Mouse (Mus musculus): ENCODE measurements at regions not wholly inside any gene's neighbourhood (a gene's known extent, or its start where the extent isn't known, plus 50 kb on each side); places are given as distances from the start of the nearest gene placed in this dataset.

DNA sequence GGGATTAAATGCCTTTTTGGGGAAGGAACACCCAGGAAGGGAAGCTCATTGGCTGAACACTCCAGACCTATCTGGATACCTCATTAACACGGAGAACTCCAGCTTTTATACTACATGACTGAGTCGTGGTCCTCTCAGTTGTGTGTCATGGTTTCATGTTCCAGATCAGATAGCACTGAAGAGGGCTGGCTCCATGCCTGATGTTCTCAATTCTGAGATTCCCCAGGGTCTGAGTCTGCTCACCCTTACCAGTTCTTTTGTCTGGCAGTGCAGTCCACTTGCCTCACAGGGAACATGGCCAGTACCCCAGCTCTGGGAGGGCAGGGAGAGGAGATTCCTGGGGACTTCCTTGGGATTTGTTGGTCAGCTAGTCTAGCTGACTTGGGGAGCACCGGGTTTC, 372.0 kb downstream of the Cd83 start:
- Histone ChIP-seq H3K9me3 (ENCODE audit: control insufficient read depth, low read length) (no peaks in the 10 kb centered on the region), H3K36me3 (replicated peaks; ENCODE audit: control insufficient read depth, insufficient read depth) (no peaks in the 10 kb centered on the region), H3K4me3 (replicated peaks; ENCODE audit: low read length) (no peak overlapping the region), H3K4me1 (replicated peaks; ENCODE audit: control insufficient read depth, insufficient read depth, low read length) (no peaks in the 10 kb centered on the region), H3K27ac (no peak overlapping the region), H3K27me3 (ENCODE audit: control insufficient read depth, insufficient read depth, low read length) (no peaks in the 10 kb centered on the region), H3K4me2 (replicated peaks) (no peak overlapping the region), H3K9ac (no peak overlapping the region)
- ATAC-seq (ENCODE audit: low FRiP score) = no peak
- 84% methylated on average over 3 of the region's 3 CpGs for WGBS
- no peak for DNase-seq (ENCODE audit: low spot score)

GRCm38 (mm10) chr13:44157236-44157635, 372.7 kb downstream of the Cd83 start:
- 92% methylated on average over 4 of the region's 4 CpGs for WGBS
- Histone ChIP-seq H3K9me3 (ENCODE audit: control insufficient read depth, low read length) (no peaks in the 10 kb centered on the region), H3K27ac (no peak overlapping the region), H3K4me2 (replicated peaks) (no peak overlapping the region), H3K27me3 (ENCODE audit: control insufficient read depth, insufficient read depth, low read length) (no peaks in the 10 kb centered on the region), H3K9ac (no peak overlapping the region), H3K4me1 (replicated peaks; ENCODE audit: control insufficient read depth, insufficient read depth, low read length) (no peaks in the 10 kb centered on the region), H3K4me3 (replicated peaks; ENCODE audit: low read length) (no peak overlapping the region), H3K36me3 (replicated peaks; ENCODE audit: control insufficient read depth, insufficient read depth) (no peaks in the 10 kb centered on the region)
- DNase-seq (ENCODE audit: low spot score) = no peak
- no peak for ATAC-seq (ENCODE audit: low FRiP score)

DNA sequence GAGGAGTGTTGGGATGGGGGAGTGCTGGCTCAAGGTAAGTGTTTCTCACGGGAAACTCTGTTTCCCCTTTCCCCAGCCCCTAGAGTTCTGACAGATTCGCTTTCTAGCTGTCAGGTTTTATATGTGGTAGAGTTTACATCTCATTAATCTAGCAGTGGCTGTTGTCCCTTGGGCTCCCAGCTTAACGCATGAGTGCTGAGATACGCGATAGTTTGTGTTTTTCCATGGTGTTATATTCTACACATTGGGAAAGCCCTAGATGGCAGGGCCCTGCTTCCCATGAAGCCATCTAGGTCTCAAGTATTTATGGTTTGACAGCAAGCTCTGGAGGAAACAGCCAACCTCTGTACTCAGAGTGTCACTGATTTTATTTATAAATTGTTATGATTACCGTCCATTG, 373.8 kb downstream of the Cd83 start:
- ATAC-seq (ENCODE audit: low FRiP score) = no peak
- no peak overlapping the region for H3K9ac ChIP-seq
- no peak for DNase-seq (ENCODE audit: low spot score)

GRCm38 (mm10) chr13:44159346-44159745, 374.8 kb downstream of the Cd83 start:
- ATAC-seq (ENCODE audit: low FRiP score) = no peak
- no peak overlapping the region for H3K27ac ChIP-seq
- WGBS = 81% methylated on average over 2 of the region's 2 CpGs

More for the DNA sequence above, 373.8 kb downstream of the Cd83 start:
- Histone ChIP-seq H3K4me1 (replicated peaks; ENCODE audit: control insufficient read depth, insufficient read depth, low read length) (no peaks in the 10 kb centered on the region), H3K36me3 (replicated peaks; ENCODE audit: control insufficient read depth, insufficient read depth) (no peaks in the 10 kb centered on the region), H3K27ac (no peak overlapping the region), H3K4me2 (replicated peaks) (no peak overlapping the region), H3K9me3 (ENCODE audit: control insufficient read depth, low read length) (no peaks in the 10 kb centered on the region), H3K4me3 (replicated peaks; ENCODE audit: low read length) (no peak overlapping the region), H3K27me3 (ENCODE audit: control insufficient read depth, insufficient read depth, low read length) (no peaks in the 10 kb centered on the region)
- 56% methylated on average over 6 of the region's 6 CpGs for WGBS

GRCm38 (mm10) chr13:44164746-44165145, 380.2 kb downstream of the Cd83 start:
- H3K9ac ChIP-seq = no peak overlapping the region
- no peaks in the 10 kb centered on the region for H3K36me3 ChIP-seq (replicated peaks; ENCODE audit: control insufficient read depth, insufficient read depth)
- ATAC-seq (ENCODE audit: low FRiP score) (no peak), DNase-seq (ENCODE audit: low spot score) (no peak)
- no peak overlapping the region for H3K4me3 ChIP-seq (replicated peaks; ENCODE audit: low read length)
- H3K4me2 ChIP-seq (replicated peaks) = no peak overlapping the region
- no peaks in the 10 kb centered on the region for H3K27me3 ChIP-seq (ENCODE audit: control insufficient read depth, insufficient read depth, low read length)
- no peak overlapping the region for H3K27ac ChIP-seq
- no peaks in the 10 kb centered on the region for H3K4me1 ChIP-seq (replicated peaks; ENCODE audit: control insufficient read depth, insufficient read depth, low read length)
- H3K9me3 ChIP-seq (ENCODE audit: control insufficient read depth, low read length) = no peaks in the 10 kb centered on the region

More at GRCm38 (mm10) chr13:44159346-44159745, 374.8 kb downstream of the Cd83 start:
- no peaks in the 10 kb centered on the region for H3K36me3 ChIP-seq (replicated peaks; ENCODE audit: control insufficient read depth, insufficient read depth)
- no peak for DNase-seq (ENCODE audit: low spot score)
- H3K4me2 ChIP-seq (replicated peaks) = no peak overlapping the region
- H3K4me3 ChIP-seq (replicated peaks; ENCODE audit: low read length) = no peak overlapping the region
- no peaks in the 10 kb centered on the region for H3K27me3 ChIP-seq (ENCODE audit: control insufficient read depth, insufficient read depth, low read length)
- no peaks in the 10 kb centered on the region for H3K9me3 ChIP-seq (ENCODE audit: control insufficient read depth, low read length)
- no peaks in the 10 kb centered on the region for H3K4me1 ChIP-seq (replicated peaks; ENCODE audit: control insufficient read depth, insufficient read depth, low read length)
- no peak overlapping the region for H3K9ac ChIP-seq

GRCm38 (mm10) chr13:44167186-44167585, 382.6 kb downstream of the Cd83 start:
- no peaks in the 10 kb centered on the region for H3K36me3 ChIP-seq (replicated peaks; ENCODE audit: control insufficient read depth, insufficient read depth)
- H3K9ac ChIP-seq = no peak overlapping the region
- H3K4me3 ChIP-seq (replicated peaks; ENCODE audit: low read length) = no peak overlapping the region
- no peaks in the 10 kb centered on the region for H3K9me3 ChIP-seq (ENCODE audit: control insufficient read depth, low read length)
- H3K4me2 ChIP-seq (replicated peaks) = no peak overlapping the region
- H3K27me3 ChIP-seq (ENCODE audit: control insufficient read depth, insufficient read depth, low read length) = no peaks in the 10 kb centered on the region
- 62% methylated on average over 9 of the region's 9 CpGs for WGBS
- DNase-seq (ENCODE audit: low spot score) (no peak), ATAC-seq (ENCODE audit: low FRiP score) (no peak)
- H3K27ac ChIP-seq = no peak overlapping the region
- H3K4me1 ChIP-seq (replicated peaks; ENCODE audit: control insufficient read depth, insufficient read depth, low read length) = no peaks in the 10 kb centered on the region

GRCm38 (mm10) chr13:44168186-44168585, 383.6 kb downstream of the Cd83 start:
- WGBS = 64% methylated on average over 5 of the region's 5 CpGs
- no peak for DNase-seq (ENCODE audit: low spot score)

GRCm38 (mm10) chr13:44171639-44172038, 387.1 kb downstream of the Cd83 start:
- Histone ChIP-seq H3K4me3 (replicated peaks; ENCODE audit: low read length) (no peak overlapping the region), H3K4me1 (replicated peaks; ENCODE audit: control insufficient read depth, insufficient read depth, low read length) (no peaks in the 10 kb centered on the region), H3K4me2 (replicated peaks) (no peak overlapping the region), H3K27ac (no peak overlapping the region), H3K27me3 (ENCODE audit: control insufficient read depth, insufficient read depth, low read length) (no peaks in the 10 kb centered on the region), H3K36me3 (replicated peaks; ENCODE audit: control insufficient read depth, insufficient read depth) (no peaks in the 10 kb centered on the region), H3K9ac (no peak overlapping the region), H3K9me3 (ENCODE audit: control insufficient read depth, low read length) (no peaks in the 10 kb centered on the region)
- ATAC-seq (ENCODE audit: low FRiP score) (no peak), DNase-seq (ENCODE audit: low spot score) (no peak)
- WGBS = 87% methylated on average over 6 of the region's 6 CpGs

More at GRCm38 (mm10) chr13:44168186-44168585, 383.6 kb downstream of the Cd83 start:
- H3K27me3 ChIP-seq (ENCODE audit: control insufficient read depth, insufficient read depth, low read length) = no peaks in the 10 kb centered on the region
- H3K4me3 ChIP-seq (replicated peaks; ENCODE audit: low read length) = no peak overlapping the region
- no peaks in the 10 kb centered on the region for H3K36me3 ChIP-seq (replicated peaks; ENCODE audit: control insufficient read depth, insufficient read depth)
- no peak overlapping the region for H3K27ac ChIP-seq
- no peak overlapping the region for H3K4me2 ChIP-seq (replicated peaks)
- no peaks in the 10 kb centered on the region for H3K4me1 ChIP-seq (replicated peaks; ENCODE audit: control insufficient read depth, insufficient read depth, low read length)
- H3K9ac ChIP-seq = no peak overlapping the region
- no peak for ATAC-seq (ENCODE audit: low FRiP score)
- H3K9me3 ChIP-seq (ENCODE audit: control insufficient read depth, low read length) = no peaks in the 10 kb centered on the region

DNA sequence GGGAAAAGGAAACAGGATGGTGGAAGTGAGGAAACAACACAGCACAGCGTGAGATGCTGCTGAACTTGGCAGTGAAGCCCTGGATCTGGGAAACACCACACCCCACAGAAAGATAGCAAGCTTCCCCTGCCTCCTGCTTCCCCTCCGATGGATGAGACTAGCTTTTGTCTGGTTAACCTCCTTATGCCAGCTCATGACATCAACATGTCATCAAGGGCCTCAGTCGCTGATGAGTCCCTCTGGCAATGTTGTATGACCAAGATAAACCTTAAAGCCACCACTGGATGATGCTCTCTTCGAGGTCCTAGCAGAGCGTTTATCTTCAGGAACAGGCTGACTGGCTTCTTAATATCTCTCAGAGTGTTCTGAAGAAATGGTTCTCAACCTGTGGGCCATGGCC, 388.1 kb downstream of the Cd83 start:
- Histone ChIP-seq H3K27ac (no peak overlapping the region), H3K36me3 (replicated peaks; ENCODE audit: control insufficient read depth, insufficient read depth) (no peaks in the 10 kb centered on the region), H3K4me2 (replicated peaks) (no peak overlapping the region), H3K9ac (no peak overlapping the region), H3K9me3 (ENCODE audit: control insufficient read depth, low read length) (no peaks in the 10 kb centered on the region), H3K4me1 (replicated peaks; ENCODE audit: control insufficient read depth, insufficient read depth, low read length) (no peaks in the 10 kb centered on the region), H3K27me3 (ENCODE audit: control insufficient read depth, insufficient read depth, low read length) (no peaks in the 10 kb centered on the region), H3K4me3 (replicated peaks; ENCODE audit: low read length) (no peak overlapping the region)
- DNase-seq (ENCODE audit: low spot score) = no peak
- ATAC-seq (ENCODE audit: low FRiP score) = no peak
- WGBS = 87% methylated on average over 5 of the region's 5 CpGs

DNA sequence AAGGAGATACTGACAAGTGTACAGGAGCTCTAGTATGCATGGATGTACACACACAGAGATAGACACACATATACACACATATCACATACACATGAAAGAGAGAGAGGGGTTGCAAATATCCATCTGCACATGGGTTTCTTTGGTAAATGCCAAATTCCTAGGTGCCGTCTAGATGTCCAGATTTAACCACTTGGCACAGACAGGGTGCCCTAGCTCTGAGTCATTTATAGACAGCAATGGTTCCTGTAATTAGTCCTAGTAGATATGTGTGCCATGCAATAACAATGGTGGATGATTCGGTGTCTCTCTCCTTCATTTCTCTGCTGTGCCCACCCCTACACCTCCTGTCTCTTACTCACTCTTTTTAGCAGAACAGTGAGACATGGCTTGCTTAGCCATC, 389.7 kb downstream of the Cd83 start:
- no peaks in the 10 kb centered on the region for H3K4me1 ChIP-seq (replicated peaks; ENCODE audit: control insufficient read depth, insufficient read depth, low read length)
- DNase-seq (ENCODE audit: low spot score) (no peak), ATAC-seq (ENCODE audit: low FRiP score) (no peak)
- H3K27ac ChIP-seq = no peak overlapping the region
- no peak overlapping the region for H3K4me3 ChIP-seq (replicated peaks; ENCODE audit: low read length)
- WGBS = 91% methylated on average over 2 of the region's 2 CpGs
- H3K27me3 ChIP-seq (ENCODE audit: control insufficient read depth, insufficient read depth, low read length) = no peaks in the 10 kb centered on the region
- no peak overlapping the region for H3K4me2 ChIP-seq (replicated peaks)
- H3K9ac ChIP-seq = no peak overlapping the region
- no peaks in the 10 kb centered on the region for H3K36me3 ChIP-seq (replicated peaks; ENCODE audit: control insufficient read depth, insufficient read depth)
- no peaks in the 10 kb centered on the region for H3K9me3 ChIP-seq (ENCODE audit: control insufficient read depth, low read length)
